Mouse (Mus musculus) stomach, postnatal 0 days (tissue): ENCODE measurements around the gene Slfn14.

Experiments
- CTCF ChIP-seq: IDR thresholded peaks from 2 replicates; pipeline ENCODE4 v1.5.1; 2016; ENCODE audit warnings: antibody characterized with exemption, low read depth, mild to moderate bottlenecking, moderate library complexity
- EP300 ChIP-seq: optimal IDR thresholded peaks from 2 replicates; pipeline ENCODE3; 2016; ENCODE audit warnings: antibody characterized with exemption

- TF ChIP-seq EP300 (no peak), CTCF (no peak)
Measured at GRCm38 (mm10) chr11:83335826-83336225, 49.3 kb upstream of the Slfn14 start.
